Mouse (Mus musculus): ENCODE measurements at regions not wholly inside any gene's neighbourhood (a gene's known extent, or its start where the extent isn't known, plus 50 kb on each side); places are given as distances from the start of the nearest gene placed in this dataset.

DNA sequence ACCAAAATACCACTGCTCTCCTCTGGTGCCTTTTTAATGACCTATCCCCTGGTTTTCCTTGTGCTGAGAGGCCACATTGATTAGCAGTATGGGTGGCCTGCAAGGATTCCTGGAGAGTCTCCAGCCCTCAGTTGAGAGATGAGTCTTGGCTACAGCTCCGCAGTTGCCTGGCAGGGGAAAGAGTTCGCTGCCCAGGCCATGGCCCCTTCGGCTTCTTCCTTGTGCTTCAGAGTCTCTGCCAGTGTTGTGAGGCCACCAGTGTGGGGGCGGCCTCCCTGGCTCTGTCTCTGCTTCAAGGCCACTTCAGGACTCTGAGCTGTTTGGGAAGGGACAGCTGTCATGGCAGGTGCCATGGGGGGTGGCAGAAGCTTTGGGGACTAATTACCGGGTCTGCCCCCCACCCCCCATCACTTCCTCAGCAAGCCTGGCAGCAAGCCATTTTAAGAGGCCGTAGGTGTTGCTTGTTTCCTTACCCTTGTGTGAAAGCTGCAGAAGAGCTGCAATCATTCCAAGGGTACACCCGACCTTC is 85.8 kb upstream of the Gria1 start:
- DNase-seq (ENCODE audit: low spot score): no peak

DNA sequence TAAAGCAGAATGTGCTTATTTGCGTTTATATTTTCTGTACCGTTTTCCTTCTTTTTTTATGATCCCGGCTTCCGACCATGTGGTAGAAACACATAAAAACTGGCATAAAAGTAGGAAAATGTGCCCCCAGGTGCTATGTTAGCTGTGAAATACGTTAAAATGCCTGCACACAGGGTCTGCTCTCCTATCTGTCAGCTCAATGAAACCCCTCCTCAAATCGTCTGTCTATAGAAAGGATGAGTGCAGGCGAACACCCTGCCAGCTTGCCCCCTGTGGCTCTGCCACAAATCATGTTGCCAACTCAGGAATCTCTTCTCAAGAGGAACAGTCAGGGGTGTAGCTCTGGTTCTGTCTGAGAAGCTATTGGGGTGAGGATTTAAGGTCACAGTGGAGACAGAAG is 78.4 kb upstream of the Gria1 start:
- DNase-seq (ENCODE audit: low spot score): no peak

DNA sequence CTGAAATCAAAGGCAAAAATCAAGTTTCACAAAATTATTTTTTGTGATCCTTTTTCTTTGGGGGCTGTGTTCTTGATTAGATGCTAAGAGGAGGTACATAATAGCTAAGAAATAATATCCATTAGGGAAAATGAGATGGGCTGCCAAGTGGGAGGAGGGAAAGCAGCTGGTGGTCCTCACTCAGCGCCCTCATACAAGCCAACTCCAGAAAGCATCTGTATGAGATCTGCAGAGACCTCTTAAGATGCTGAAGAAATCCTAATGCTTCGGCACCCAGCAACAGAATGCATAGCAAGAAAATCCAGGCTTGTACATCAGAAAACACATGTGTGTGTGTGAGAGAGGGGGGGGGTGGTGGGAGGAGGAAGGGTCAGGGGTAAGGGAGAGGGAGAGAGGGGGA is 58.8 kb upstream of the Gria1 start:
- DNase-seq (ENCODE audit: low spot score): no peak

DNA sequence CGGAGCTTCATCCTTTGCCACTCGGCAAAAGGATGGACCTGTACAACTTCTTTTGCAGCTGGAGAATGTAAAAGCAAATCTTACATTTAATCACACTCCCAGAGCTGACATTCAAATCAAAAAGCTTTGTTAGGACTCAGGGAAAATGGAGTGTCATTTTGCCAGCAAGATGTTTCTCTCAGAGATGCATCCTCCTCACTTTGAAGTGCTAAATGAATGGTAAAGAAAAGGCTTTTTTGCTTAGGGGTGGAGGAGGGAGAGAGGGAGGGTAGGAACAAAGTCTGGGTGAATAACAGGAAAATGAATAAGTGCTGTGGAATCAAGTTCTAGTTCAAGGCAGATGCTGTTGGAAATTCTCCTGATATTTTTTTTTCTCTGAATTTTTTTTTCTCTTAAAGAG is 53.4 kb upstream of the Gria1 start:
- DNase-seq (ENCODE audit: low spot score): no peak
